Mouse (Mus musculus) left cerebral cortex, adult 2 months (tissue): ENCODE measurements at regions not wholly inside any gene's neighbourhood (a gene's known extent, or its start where the extent isn't known, plus 50 kb on each side); places are given as distances from the start of the nearest gene placed in this dataset.

Source experiments
- DNase-seq, 2 experiments: peaks; one replicate each; pipeline ENCODE4 v3.0.0; 2021 to 2022; ENCODE audit warnings: low spot score in 2 of 2, mixed read lengths in 1 of 2; ENCODE audit errors: extremely low spot score in 1 of 2
- H3K27ac ChIP-seq: fragments of 200-600 bp; 2 replicates; pipeline ENCODE4 v1.8.1; 2022
- H3K4me3 ChIP-seq: fragments of 200-600 bp; 2 replicates; pipeline ENCODE4 v1.8.1; 2022
- CTCF ChIP-seq: fragments of 200-600 bp; IDR thresholded peaks from 2 replicates; pipeline ENCODE4 v1.8.1; 2022; ENCODE audit warnings: antibody characterized with exemption, mild to moderate bottlenecking, moderate library complexity
- intact Hi-C: fragments of 180-260 bp; cut with DNase I; formaldehyde crosslinking; loops from one replicate; pipeline ENCODE4 v1.15.1; 2025

GRCm38 (mm10) chr15:88325108-88325507, 275.0 kb upstream of the Zdhhc25 start:
- H3K4me3 ChIP-seq = no peak overlapping the region
- H3K27ac ChIP-seq = no peak overlapping the region
- TF ChIP-seq CTCF = no peak
- intact Hi-C loops = no loop called here
- no peak for DNase-seq

- intact Hi-C loops = no loop called here
- Histone ChIP-seq H3K4me3 (no peak overlapping the region), H3K27ac (no peak overlapping the region)
- no peak for TF ChIP-seq CTCF
- DNase-seq = no peak
Measured at GRCm38 (mm10) chr15:88353206-88353605, 246.9 kb upstream of the Zdhhc25 start.

- no peak for DNase-seq
- H3K4me3 ChIP-seq = no peak overlapping the region
- no peak for TF ChIP-seq CTCF
- intact Hi-C loops = no loop called here
- no peak overlapping the region for H3K27ac ChIP-seq
Measured at GRCm38 (mm10) chr15:88360375-88361035, 239.6 kb upstream of the Zdhhc25 start.

- no peak for TF ChIP-seq CTCF
- intact Hi-C loops = no loop called here
- Histone ChIP-seq H3K4me3 (no peak overlapping the region), H3K27ac (no peak overlapping the region)
- DNase-seq = no peak
Measured at GRCm38 (mm10) chr15:88361351-88361750, 238.8 kb upstream of the Zdhhc25 start.

- no peak overlapping the region for H3K27ac ChIP-seq
- intact Hi-C loops = no loop called here
- TF ChIP-seq CTCF = no peak
- DNase-seq = no peak
- no peak overlapping the region for H3K4me3 ChIP-seq
Measured at GRCm38 (mm10) chr15:88362966-88363365, 237.1 kb upstream of the Zdhhc25 start.

GRCm38 (mm10) chr15:88370366-88370765, 229.7 kb upstream of the Zdhhc25 start:
- no peak for TF ChIP-seq CTCF
- DNase-seq = no peak
- no peak overlapping the region for H3K4me3 ChIP-seq
- no peak overlapping the region for H3K27ac ChIP-seq
- intact Hi-C loops = no loop called here

GRCm38 (mm10) chr15:88372039-88372438, 228.1 kb upstream of the Zdhhc25 start:
- no peak overlapping the region for H3K4me3 ChIP-seq
- no peak for TF ChIP-seq CTCF
- intact Hi-C loops = no loop called here
- no peak for DNase-seq
- no peak overlapping the region for H3K27ac ChIP-seq

GRCm38 (mm10) chr15:88373923-88374322, 226.2 kb upstream of the Zdhhc25 start:
- no peak overlapping the region for H3K4me3 ChIP-seq

GRCm38 (mm10) chr15:88379342-88379741, 220.8 kb upstream of the Zdhhc25 start:
- Histone ChIP-seq H3K4me3 (no peak overlapping the region), H3K27ac (no peak overlapping the region)
- no peak for DNase-seq
- TF ChIP-seq CTCF = no peak
- intact Hi-C loops = no loop called here

More at GRCm38 (mm10) chr15:88373923-88374322, 226.2 kb upstream of the Zdhhc25 start:
- no peak overlapping the region for H3K27ac ChIP-seq
- intact Hi-C loops = no loop called here
- no peak for TF ChIP-seq CTCF
- no peak for DNase-seq

- Histone ChIP-seq H3K4me3 (no peak overlapping the region), H3K27ac (no peak overlapping the region)
- intact Hi-C loops = no loop called here
- no peak for DNase-seq
- no peak for TF ChIP-seq CTCF
Measured at GRCm38 (mm10) chr15:88379951-88380623, 220.0 kb upstream of the Zdhhc25 start.

- H3K4me3 ChIP-seq = no peak overlapping the region
- no peak overlapping the region for H3K27ac ChIP-seq
- intact Hi-C loops = no loop called here
- no peak for DNase-seq
- TF ChIP-seq CTCF = no peak
Measured at GRCm38 (mm10) chr15:88381419-88381818, 218.7 kb upstream of the Zdhhc25 start.

GRCm38 (mm10) chr15:88385943-88386342, 214.2 kb upstream of the Zdhhc25 start:
- intact Hi-C loops = no loop called here
- TF ChIP-seq CTCF = no peak
- Histone ChIP-seq H3K27ac (no peak overlapping the region), H3K4me3 (no peak overlapping the region)
- no peak for DNase-seq

- no peak for TF ChIP-seq CTCF
- no peak overlapping the region for H3K27ac ChIP-seq
- no peak overlapping the region for H3K4me3 ChIP-seq
- DNase-seq = no peak
- intact Hi-C loops = no loop called here
Measured at GRCm38 (mm10) chr15:88386711-88387110, 213.4 kb upstream of the Zdhhc25 start.
